Mouse (Mus musculus) ES-E14 (cell line): ENCODE results near the gene Rhag. TPM values are rescaled to one million over a fixed set of nuclear protein-coding genes. Genes with fewer than 3 reads are reported as not detected.

Source experiments
- DNase-seq: peaks from one replicate; pipeline ENCODE4 v3.0.0-alpha.2; 2013; ENCODE audit warnings: low read depth, low spot score
- H3K27ac ChIP-seq: 2 replicates; pipeline ENCODE4 v1.5.1; 2012; ENCODE audit warnings: low read depth, mild to moderate bottlenecking, low read length, moderate library complexity, mixed read lengths; ENCODE audit not compliant: poor library complexity, insufficient read depth, severe bottlenecking
- H3K36me3 ChIP-seq: 2 replicates; pipeline ENCODE4 v1.6.1; 2012; ENCODE audit warnings: mild to moderate bottlenecking, low read length, moderate library complexity, mixed read lengths; ENCODE audit not compliant: control insufficient read depth, poor library complexity, insufficient read depth, severe bottlenecking
- H3K4me1 ChIP-seq, 2 experiments: fragments of 150-350 bp in 1 of 2; sonication (generic) in 1 of 2; 2 replicates each; pipeline ENCODE4 v1.6.1; 2012; ENCODE audit warnings: low read length in 2 of 2, mild to moderate bottlenecking in 1 of 2, mixed read lengths in 1 of 2; ENCODE audit not compliant: control insufficient read depth in 2 of 2, insufficient read depth in 2 of 2, poor library complexity in 1 of 2
- H3K4me3 ChIP-seq, 2 experiments: fragments of 150-350 bp in 1 of 2; sonication (generic) in 1 of 2; 2 replicates each; pipeline ENCODE4 v1.5.1; 2012; ENCODE audit warnings: low read length in 2 of 2, low read depth in 1 of 2, mild to moderate bottlenecking in 1 of 2, mixed read lengths in 1 of 2; ENCODE audit not compliant: insufficient read depth in 1 of 2, poor library complexity in 1 of 2, severe bottlenecking in 1 of 2
- H3K9ac ChIP-seq: 2 replicates; pipeline ENCODE4 v1.6.1; 2012; ENCODE audit warnings: low read depth, mild to moderate bottlenecking, low read length, mixed read lengths; ENCODE audit not compliant: poor library complexity, insufficient read depth, severe bottlenecking
- H3K9me3 ChIP-seq: fragments of 150-350 bp; sonication (generic); 2 replicates; pipeline ENCODE4 v1.6.1; 2012; ENCODE audit warnings: low read depth, mild to moderate bottlenecking, low read length; ENCODE audit not compliant: control insufficient read depth, insufficient read depth
- CHD2 ChIP-seq: IDR thresholded peaks from 2 replicates; pipeline ENCODE4 v1.6.1; 2014; ENCODE audit warnings: mild to moderate bottlenecking, low read depth, low read length, inconsistent platforms
- HCFC1 ChIP-seq: IDR thresholded peaks from 2 replicates; pipeline ENCODE4 v1.6.1; 2012; ENCODE audit warnings: low read length, inconsistent platforms, borderline replicate concordance; ENCODE audit not compliant: insufficient read depth
- MAFK ChIP-seq: IDR thresholded peaks from 2 replicates; pipeline ENCODE4 v1.6.1; 2014; ENCODE audit warnings: mild to moderate bottlenecking, low read depth, low read length, inconsistent platforms; ENCODE audit not compliant: insufficient read depth
- ZC3H11A ChIP-seq: IDR thresholded peaks from 2 replicates; pipeline ENCODE4 v1.6.1; 2012; ENCODE audit warnings: low read depth, mild to moderate bottlenecking, inconsistent platforms, low read length, borderline replicate concordance
- ZNF384 ChIP-seq: IDR thresholded peaks from 2 replicates; pipeline ENCODE4 v1.6.1; 2012; ENCODE audit warnings: low read depth, low read length, inconsistent platforms
- in situ Hi-C, 2 experiments: fragments of 600-800 bp; cut with MboI; formaldehyde crosslinking; loops; one replicate each; pipeline ENCODE4 v1.15.1; 2025; ENCODE audit warnings: low sequenced_read_pairs in 2 of 2, inconsistent platforms in 1 of 2; ENCODE audit not compliant: unreplicated experiment in 2 of 2
- total RNA-seq: library from RNA; depleted of rRNA; stranded (reverse); fragments of 300-350 nt; gene quantifications from 2 replicates; pipeline ENCODE4 v1.2.3, GENCODE M21; 2012

The Rhag gene
- total RNA-seq, 1 experiment, result not detected

DNA sequence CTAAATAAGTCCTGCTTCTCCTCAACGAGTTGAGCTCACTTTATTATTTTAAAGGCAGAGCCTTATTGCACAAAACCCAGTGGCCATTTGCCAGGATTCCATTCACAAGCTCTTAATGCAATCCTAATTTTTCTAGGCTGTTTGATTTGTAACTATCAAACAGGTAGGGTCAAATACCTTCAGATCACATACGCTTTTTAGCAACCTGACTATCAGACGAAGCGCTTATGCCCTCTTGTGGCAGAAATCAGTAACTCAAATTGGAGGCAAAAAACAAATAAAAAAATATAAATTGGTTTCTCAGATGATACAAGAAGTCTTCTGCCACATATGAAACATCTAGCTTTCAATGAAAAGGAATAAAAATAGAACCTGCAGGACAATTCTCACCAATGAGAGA, 12.9 kb downstream of the Rhag start:
- Histone ChIP-seq H3K9me3 (no peaks in the 10 kb centered on the region), H3K4me3 (no peak overlapping the region), H3K9ac (no peak overlapping the region), H3K27ac (no peak overlapping the region), H3K36me3 (no peaks in the 10 kb centered on the region), H3K4me1 (no peaks in the 10 kb centered on the region)
- peak; percentile 24 for DNase-seq
- no peak for TF ChIP-seq CHD2
- TF ChIP-seq ZC3H11A, result peak; percentile 63
- in situ Hi-C loops, result no loop called here

- Histone ChIP-seq H3K9ac (no peak overlapping the region), H3K4me1 (no peaks in the 10 kb centered on the region), H3K9me3 (no peaks in the 10 kb centered on the region), H3K27ac (no peak overlapping the region), H3K4me3 (no peak overlapping the region), H3K36me3 (no peaks in the 10 kb centered on the region)
- peak; percentile 31 for DNase-seq
- in situ Hi-C loops, result no loop called here
- TF ChIP-seq HCFC1 (no peak), ZC3H11A (peak; percentile 69; the same call in 1 of the 2 replicates)
These were observed 13.6 kb downstream of the Rhag start for GRCm38 (mm10) chr17:40824549-40824948.

- in situ Hi-C loops, result no loop called here
These were observed 20.9 kb downstream of the Rhag start for GRCm38 (mm10) chr17:40831870-40832269.

DNA sequence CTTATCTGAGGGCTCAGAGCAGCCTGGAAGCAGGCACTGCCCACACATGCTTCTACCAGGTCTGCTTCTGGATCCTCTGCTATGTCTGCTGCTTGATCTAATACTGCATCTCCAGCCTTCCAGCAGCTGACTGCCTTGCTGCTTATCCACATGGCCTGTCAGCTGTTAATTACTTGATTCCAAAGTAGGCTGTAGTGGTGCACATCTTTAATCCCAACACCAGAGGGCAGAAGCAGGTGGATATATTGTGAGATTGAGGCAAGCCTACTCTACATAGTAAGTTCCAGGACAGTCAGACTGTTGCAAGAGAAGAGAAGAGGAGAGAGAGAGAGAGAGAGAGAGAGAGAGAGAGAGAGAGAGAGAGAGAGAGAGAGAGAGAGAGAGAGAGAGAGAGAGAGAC, 26.4 kb downstream of the Rhag start:
- Histone ChIP-seq H3K36me3 (no peaks in the 10 kb centered on the region), H3K27ac (no peak overlapping the region), H3K9me3 (no peaks in the 10 kb centered on the region), H3K4me3 (no peak overlapping the region), H3K9ac (no peak overlapping the region), H3K4me1 (no peaks in the 10 kb centered on the region)
- in situ Hi-C loops, result no loop called here
- TF ChIP-seq HCFC1 (no peak), ZC3H11A (peak; percentile 44; the same call in 1 of the 2 replicates)
- DNase-seq, result peak; percentile 29

More at GRCm38 (mm10) chr17:40831870-40832269, 20.9 kb downstream of the Rhag start:
- DNase-seq, result peak; percentile 6
- TF ChIP-seq CHD2 (no peak), ZC3H11A (no peak), ZNF384 (no peak), MAFK (no peak), HCFC1 (no peak)
- no peaks in the 10 kb centered on the region for H3K36me3 ChIP-seq
- H3K9ac ChIP-seq, result no peak overlapping the region
- H3K4me3 ChIP-seq, result no peak overlapping the region
- no peaks in the 10 kb centered on the region for H3K9me3 ChIP-seq
- no peak overlapping the region for H3K27ac ChIP-seq
- no peaks in the 10 kb centered on the region for H3K4me1 ChIP-seq

- Histone ChIP-seq H3K27ac (no peak overlapping the region), H3K9ac (no peak overlapping the region), H3K4me3 (no peak overlapping the region), H3K36me3 (no peaks in the 10 kb centered on the region), H3K9me3 (no peaks in the 10 kb centered on the region), H3K4me1 (no peaks in the 10 kb centered on the region)
- TF ChIP-seq CHD2 (no peak), HCFC1 (no peak), ZNF384 (no peak), ZC3H11A (no peak), MAFK (no peak)
- no peak for DNase-seq
- in situ Hi-C loops, result no loop called here
These were observed 44.1 kb downstream of the Rhag start for GRCm38 (mm10) chr17:40855065-40855464.
